Mouse (Mus musculus) hindbrain, embryonic 13.5 days (tissue): ENCODE data around the gene Tmem159. TPM values are rescaled to one million over a fixed set of nuclear protein-coding genes. Genes with fewer than 3 reads are reported as not detected.
A peak's percentile ranks its signal among the peaks of the same experiment; 100 is the strongest.

Source experiments
- ATAC-seq: fragments of 200-750 bp; cut with Nextera tagmentation; 2 replicates; pipeline ENCODE4 v1.8.0; 2017; ENCODE audit warnings: moderate TSS enrichment; ENCODE audit not compliant: low FRiP score
- H3K27ac ChIP-seq: fragments of 300-500 bp; sonication (generic); 2 replicates; pipeline ENCODE4 v1.5.1; 2015; ENCODE audit warnings: inconsistent platforms, mild to moderate bottlenecking, moderate library complexity
- H3K27me3 ChIP-seq: fragments of 300-500 bp; sonication (generic); 2 replicates; pipeline ENCODE4 v1.6.1; 2015; ENCODE audit warnings: mild to moderate bottlenecking, inconsistent platforms
- H3K36me3 ChIP-seq: fragments of 300-500 bp; sonication (generic); 2 replicates; pipeline ENCODE4 v1.6.1; 2015; ENCODE audit warnings: mild to moderate bottlenecking, inconsistent platforms
- H3K4me1 ChIP-seq: fragments of 300-500 bp; sonication (generic); replicated peaks from 2 replicates; pipeline ENCODE4 v1.6.1; 2015; ENCODE audit warnings: inconsistent platforms
- H3K4me2 ChIP-seq: fragments of 300-500 bp; sonication (generic); 2 replicates; pipeline ENCODE4 v1.6.1; 2015; ENCODE audit warnings: inconsistent platforms, mild to moderate bottlenecking, moderate library complexity
- H3K4me3 ChIP-seq: fragments of 300-500 bp; sonication (generic); 2 replicates; pipeline ENCODE4 v1.5.1; 2015; ENCODE audit warnings: mild to moderate bottlenecking, inconsistent platforms
- H3K9ac ChIP-seq: fragments of 300-500 bp; sonication (generic); 2 replicates; pipeline ENCODE4 v1.6.1; 2015; ENCODE audit warnings: mild to moderate bottlenecking, inconsistent platforms
- H3K9me3 ChIP-seq: fragments of 300-500 bp; sonication (generic); 2 replicates; pipeline ENCODE4 v1.6.1; 2016; ENCODE audit warnings: inconsistent platforms
- WGBS: fragments of 180-500 bp; shearing (Covaris S2); methylation state at CpG from one replicate; pipeline ENCODE4 v1.1.7; 2015; 5-methylcytosine and 5-hydroxymethylcytosine counted together
- polyA plus RNA-seq: library from polyadenylated mRNA; unstranded; fragments of >200 nt; fragmentation: Nextera tagmentation; extraction: Ambion mirVana; gene quantifications from 2 replicates; pipeline ENCODE4 v1.2.1, GENCODE M21; 2015

Tmem159 gene
- polyA plus RNA-seq, 1 experiment from 2014 or later: 12.9 TPM

DNA sequence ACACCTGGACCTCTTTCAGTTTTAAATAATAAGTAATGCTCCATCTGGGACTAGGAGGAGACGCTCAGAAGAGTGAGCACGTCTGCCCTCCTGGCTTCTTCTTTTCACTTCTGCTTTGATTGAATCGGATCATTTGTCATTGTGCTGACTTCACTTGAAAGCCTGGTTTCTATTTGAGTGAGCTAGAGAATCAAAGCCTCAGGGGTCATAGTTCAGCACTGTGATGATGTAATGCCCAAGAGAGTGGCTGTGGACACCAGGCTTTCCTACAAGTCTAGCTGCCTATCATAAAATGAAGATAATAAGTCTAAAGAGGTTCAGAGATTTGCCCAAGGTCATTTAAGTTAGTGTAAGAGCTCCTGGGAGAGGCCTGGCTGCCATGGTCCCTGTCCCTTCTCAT is 48.1 kb downstream of the Tmem159 start:
- Histone ChIP-seq H3K27me3 (no peaks in the 10 kb centered on the region), H3K4me3 (no peak overlapping the region), H3K9me3 (no peaks in the 10 kb centered on the region), H3K36me3 (no peaks in the 10 kb centered on the region), H3K4me1 (no peaks in the 10 kb centered on the region), H3K9ac (no peak overlapping the region), H3K4me2 (no peak overlapping the region), H3K27ac (no peak overlapping the region)
- no peak for ATAC-seq
- 14% methylated on average over 3 of the region's 3 CpGs for WGBS

DNA sequence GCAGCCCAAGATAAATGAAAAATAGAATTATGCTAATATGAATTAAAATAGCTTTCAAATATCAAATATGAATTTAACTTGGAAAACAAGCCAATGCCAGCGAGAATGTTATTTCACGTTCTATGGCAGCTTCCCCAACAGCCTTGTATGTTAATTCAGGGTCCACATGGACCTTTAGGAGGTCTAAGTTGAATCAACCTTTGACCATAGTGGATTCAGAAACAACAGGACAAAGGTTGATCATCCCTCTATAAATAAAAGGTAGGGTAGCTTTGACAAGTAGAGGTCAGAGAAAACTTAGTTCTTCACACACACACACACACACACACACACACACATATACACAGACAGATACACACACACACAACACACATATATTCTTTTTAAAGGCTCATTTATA is 48.7 kb downstream of the Tmem159 start:
- ATAC-seq: no peak
- Histone ChIP-seq H3K4me2 (no peak overlapping the region), H3K36me3 (no peaks in the 10 kb centered on the region), H3K27ac (no peak overlapping the region), H3K4me3 (no peak overlapping the region), H3K9me3 (no peaks in the 10 kb centered on the region), H3K4me1 (no peaks in the 10 kb centered on the region), H3K9ac (no peak overlapping the region), H3K27me3 (no peaks in the 10 kb centered on the region)
- WGBS: 76% methylated on average over 2 of the region's 2 CpGs

- Histone ChIP-seq H3K27ac (no peak overlapping the region), H3K27me3 (no peaks in the 10 kb centered on the region), H3K36me3 (no peaks in the 10 kb centered on the region), H3K9ac (no peak overlapping the region), H3K9me3 (no peaks in the 10 kb centered on the region), H3K4me3 (no peak overlapping the region), H3K4me1 (peaks cover 21% of the 10 kb centered on the region), H3K4me2 (no peak overlapping the region)
- no peak for ATAC-seq
- 13% methylated on average over 2 of the region's 2 CpGs for WGBS
Observed at GRCm38 (mm10) chr7:120156841-120157409, 54.8 kb downstream of the Tmem159 start.

GRCm38 (mm10) chr7:120157575-120158061 is 55.5 kb downstream of the Tmem159 start:
- Histone ChIP-seq H3K27ac (peak overlapping the region; percentile 5; the same call in 1 of the 2 replicates), H3K4me2 (no peak overlapping the region), H3K9me3 (no peaks in the 10 kb centered on the region), H3K4me3 (no peak overlapping the region), H3K27me3 (no peaks in the 10 kb centered on the region), H3K4me1 (peaks cover 21% of the 10 kb centered on the region), H3K9ac (no peak overlapping the region), H3K36me3 (no peaks in the 10 kb centered on the region)
- WGBS: 24% methylated on average over 5 of the region's 5 CpGs
- peak; percentile 54 for ATAC-seq

- Histone ChIP-seq H3K4me3 (no peak overlapping the region), H3K4me1 (peaks cover 21% of the 10 kb centered on the region), H3K36me3 (no peaks in the 10 kb centered on the region), H3K27me3 (no peaks in the 10 kb centered on the region), H3K9me3 (no peaks in the 10 kb centered on the region), H3K9ac (no peak overlapping the region), H3K27ac (peak overlapping the region; percentile 12; the same call in 1 of the 2 replicates), H3K4me2 (no peak overlapping the region)
- WGBS: 23% methylated on average over 4 of the region's 4 CpGs
- no peak for ATAC-seq
Observed at GRCm38 (mm10) chr7:120158121-120158613, 56.0 kb downstream of the Tmem159 start.

DNA sequence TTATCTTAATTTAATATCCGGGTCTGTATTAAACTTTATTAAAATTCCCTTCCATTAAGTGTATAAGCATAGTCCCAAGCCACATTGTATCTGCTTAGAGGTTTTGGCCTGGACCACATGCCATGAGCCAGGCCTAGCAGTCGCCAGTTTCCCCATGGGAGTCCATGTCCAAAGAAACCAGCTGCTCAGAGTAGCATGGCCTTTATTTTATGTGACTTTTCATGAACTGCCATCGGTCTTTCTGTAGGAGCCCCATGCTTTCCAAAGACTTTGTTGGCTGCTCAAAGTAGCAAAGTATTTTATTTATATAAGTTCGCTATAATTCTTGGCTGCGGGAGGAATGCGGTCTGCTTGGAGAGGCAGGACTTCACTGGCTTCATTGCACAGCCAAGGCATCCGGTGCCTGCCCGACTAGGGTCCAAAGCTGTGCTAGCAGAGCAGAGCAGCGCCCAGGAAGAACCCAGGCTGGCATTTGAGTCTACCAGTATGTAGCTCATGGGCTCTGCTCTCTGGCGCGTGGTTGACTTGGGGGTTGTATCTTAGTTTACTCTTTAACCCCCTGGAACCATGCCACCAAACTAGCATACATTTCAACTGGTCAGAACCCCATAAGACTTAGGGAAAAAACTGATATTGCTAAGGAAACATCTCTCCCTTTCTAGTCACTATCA is 61.6 kb downstream of the Tmem159 start:
- Histone ChIP-seq H3K27ac (no peak overlapping the region), H3K36me3 (no peaks in the 10 kb centered on the region), H3K27me3 (no peaks in the 10 kb centered on the region), H3K4me3 (no peak overlapping the region), H3K9me3 (no peaks in the 10 kb centered on the region), H3K4me2 (no peak overlapping the region), H3K4me1 (no peaks in the 10 kb centered on the region), H3K9ac (no peak overlapping the region)
- 88% methylated on average over 11 of the region's 11 CpGs for WGBS
- ATAC-seq: no peak

Other genes with a start within 250 kb of the Tmem159 start
- 18.9 and 20.3 TPM in 2 replicates for gene Lyrm1, start 206.5 kb upstream of the Tmem159 start, polyA plus RNA-seq
- gene Dcun1d3, start 206.1 kb upstream of the Tmem159 start, polyA plus RNA-seq: 17.7 and 18.9 TPM in 2 replicates
- gene Dnah3, start 7.1 kb upstream of the Tmem159 start, polyA plus RNA-seq: 0.10 TPM in 1 of 2 replicates, not detected in the other
- gene Zp2, start 42.9 kb downstream of the Tmem159 start, polyA plus RNA-seq: not detected in 2 replicates
- 0.05 TPM in 1 of 2 replicates, not detected in the other for gene Anks4b, start 71.5 kb downstream of the Tmem159 start, polyA plus RNA-seq
- 14.6 and 17.8 TPM in 2 replicates for gene Crym, start 99.8 kb downstream of the Tmem159 start, polyA plus RNA-seq
- not detected in 2 replicates for gene Abca14, start 101.6 kb downstream of the Tmem159 start, polyA plus RNA-seq
- not detected in 2 replicates for gene Abca15, start 226.3 kb downstream of the Tmem159 start, polyA plus RNA-seq